Mouse (Mus musculus) hindbrain, postnatal 0 days (tissue): ENCODE measurements around the gene Mafg. TPM values are rescaled to one million over a fixed set of nuclear protein-coding genes. Genes with fewer than 3 reads are reported as not detected.
A peak's percentile ranks its signal among the peaks of the same experiment; 100 is the strongest.

Source experiments
- ATAC-seq: fragments of 200-750 bp; cut with Nextera tagmentation; 2 replicates; pipeline ENCODE4 v1.8.0; 2017; ENCODE audit warnings: mild to moderate bottlenecking, moderate TSS enrichment, moderate library complexity
- DNase-seq: peaks from one replicate; pipeline ENCODE4 v3.0.0-alpha.2; 2015; ENCODE audit warnings: low spot score
- H3K27ac ChIP-seq: fragments of 300-500 bp; sonication (generic); 2 replicates; pipeline ENCODE4 v1.5.1; 2014; ENCODE audit warnings: mild to moderate bottlenecking
- H3K27me3 ChIP-seq: fragments of 300-500 bp; sonication (generic); 2 replicates; pipeline ENCODE4 v1.6.1; 2014; ENCODE audit warnings: low read length, mixed read lengths; ENCODE audit not compliant: insufficient read depth
- H3K36me3 ChIP-seq: fragments of 300-500 bp; sonication (generic); 2 replicates; pipeline ENCODE4 v1.6.1; 2014; ENCODE audit warnings: low read length, mixed read lengths; ENCODE audit not compliant: insufficient read depth
- H3K4me1 ChIP-seq: fragments of 300-500 bp; sonication (generic); 2 replicates; pipeline ENCODE4 v1.6.1; 2014; ENCODE audit warnings: antibody characterized with exemption, low read length, mixed read lengths; ENCODE audit not compliant: insufficient read depth
- H3K4me2 ChIP-seq: fragments of 300-500 bp; sonication (generic); 2 replicates; pipeline ENCODE4 v1.6.1; 2014; ENCODE audit warnings: low read depth, mild to moderate bottlenecking, low read length, moderate library complexity, mixed read lengths
- H3K4me3 ChIP-seq: fragments of 300-500 bp; sonication (generic); 2 replicates; pipeline ENCODE4 v1.5.1; 2014; ENCODE audit warnings: low read length
- H3K9ac ChIP-seq: fragments of 300-500 bp; sonication (generic); replicated peaks from 2 replicates; pipeline ENCODE4 v1.6.1; 2014; ENCODE audit warnings: mild to moderate bottlenecking, low read length, moderate library complexity, mixed read lengths
- H3K9me3 ChIP-seq: fragments of 300-500 bp; sonication (generic); 2 replicates; pipeline ENCODE4 v1.6.1; 2016; ENCODE audit warnings: low read length, mixed read lengths
- CTCF ChIP-seq: IDR thresholded peaks from 2 replicates; pipeline ENCODE4 v1.5.1; 2016; ENCODE audit warnings: antibody characterized with exemption, control low read depth, low read depth
- WGBS: fragments of 180-500 bp; shearing (Covaris S2); extraction: QIAGEN DNeasy Blood & Tissue Kit; methylation state at CpG from one replicate; pipeline ENCODE4 v1.1.7; 2014; 5-methylcytosine and 5-hydroxymethylcytosine counted together
- polyA plus RNA-seq: library from polyadenylated mRNA; unstranded; fragments of >200 nt; fragmentation: Nextera tagmentation; extraction: Ambion mirVana; gene quantifications from 2 replicates; pipeline ENCODE4 v1.2.1, GENCODE M21; 2015
- total RNA-seq: library from RNA; depleted of rRNA; stranded (reverse); fragments of >200 nt; gene quantifications from 2 replicates; pipeline ENCODE4 v1.2.3, GENCODE M21; 2014

Mafg gene
- total and polyA plus RNA-seq, 2 experiments from 2014 or later, result 38.9 to 39.3 TPM

DNA sequence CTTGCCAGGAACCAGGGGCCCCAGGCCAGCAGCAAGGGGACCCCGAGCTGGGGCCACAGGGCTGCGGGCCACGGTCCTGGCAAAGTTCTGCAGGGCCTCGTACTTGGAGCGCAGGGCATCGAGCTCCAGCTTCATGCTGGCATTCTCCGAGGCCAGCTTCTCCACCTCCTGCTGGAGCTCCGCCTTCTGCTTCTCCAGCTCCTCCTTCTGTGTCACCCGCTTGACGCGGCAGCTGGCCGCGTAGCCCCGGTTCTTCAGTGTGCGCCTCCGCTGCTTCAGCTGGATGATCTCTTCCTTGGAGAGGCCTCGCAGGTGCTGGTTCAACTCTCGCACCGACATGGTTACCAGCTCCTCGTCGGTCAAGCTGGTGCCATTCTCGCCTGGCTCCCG lies 4.1 kb downstream of the Mafg start:
- no peak overlapping the region for H3K4me3 ChIP-seq
- H3K4me2 ChIP-seq, result 0 out of 2 replicates have a peak overlapping the region, but pooled peaks have one; percentile 25
- DNase-seq, result no peak
- H3K9ac ChIP-seq, result no peak overlapping the region
- peaks cover 22% of the 10 kb centered on the region for H3K4me1 ChIP-seq
- no peak for ATAC-seq
- peak overlapping the region; percentile 41; the same call in 1 of the 2 replicates for H3K27ac ChIP-seq
- no peaks in the 10 kb centered on the region for H3K27me3 ChIP-seq
- TF ChIP-seq CTCF, result no peak
- H3K9me3 ChIP-seq, result no peaks in the 10 kb centered on the region
- 72% methylated on average over 23 of the region's 23 CpGs for WGBS
- 0 out of 2 replicates have a peak, but pooled peaks cover 5% of the 10 kb centered on the region for H3K36me3 ChIP-seq

DNA sequence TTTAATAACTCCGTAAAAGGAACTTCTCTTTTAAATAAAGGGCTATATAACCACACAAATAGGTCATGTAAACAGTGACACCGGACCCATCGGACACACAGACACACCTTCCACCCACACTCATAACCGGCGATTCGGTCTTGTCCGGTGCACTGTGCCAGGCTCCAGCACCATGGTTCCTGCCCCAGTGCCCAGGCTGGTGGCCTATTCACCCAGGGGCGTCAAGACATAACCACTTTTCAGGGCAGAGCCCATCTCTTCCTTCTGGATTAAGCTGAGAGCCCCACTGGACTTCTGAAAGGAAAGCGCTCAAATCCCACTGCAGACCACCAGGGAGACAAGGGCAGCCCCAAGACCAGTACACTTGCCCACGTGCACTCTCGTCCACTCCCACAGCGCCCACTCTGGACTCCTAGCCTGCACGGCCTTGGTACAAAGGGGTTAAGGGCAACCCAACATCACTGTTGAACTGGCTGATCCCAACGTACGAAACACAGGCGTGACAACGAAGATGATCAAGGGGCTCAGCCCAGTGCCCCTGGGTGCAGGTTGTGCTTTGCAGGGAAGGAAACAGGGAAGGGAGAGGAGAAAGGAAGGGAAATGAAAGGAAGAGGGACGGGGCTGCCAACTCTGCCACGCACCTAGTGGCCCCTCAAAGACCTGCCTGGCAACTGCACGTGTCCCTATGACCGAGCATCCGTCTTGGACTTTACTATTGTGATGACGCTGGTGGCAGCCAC lies 4.6 kb downstream of the Mafg start:
- Histone ChIP-seq H3K27ac (no peak overlapping the region), H3K4me3 (no peak overlapping the region), H3K9me3 (no peaks in the 10 kb centered on the region), H3K27me3 (no peaks in the 10 kb centered on the region), H3K9ac (no peak overlapping the region), H3K4me2 (no peak overlapping the region), H3K4me1 (peaks cover 22% of the 10 kb centered on the region), H3K36me3 (0 out of 2 replicates have a peak, but pooled peaks cover 5% of the 10 kb centered on the region)
- no peak for DNase-seq
- WGBS, result 94% methylated on average over 23 of the region's 23 CpGs
- no peak for ATAC-seq
- no peak for TF ChIP-seq CTCF

DNA sequence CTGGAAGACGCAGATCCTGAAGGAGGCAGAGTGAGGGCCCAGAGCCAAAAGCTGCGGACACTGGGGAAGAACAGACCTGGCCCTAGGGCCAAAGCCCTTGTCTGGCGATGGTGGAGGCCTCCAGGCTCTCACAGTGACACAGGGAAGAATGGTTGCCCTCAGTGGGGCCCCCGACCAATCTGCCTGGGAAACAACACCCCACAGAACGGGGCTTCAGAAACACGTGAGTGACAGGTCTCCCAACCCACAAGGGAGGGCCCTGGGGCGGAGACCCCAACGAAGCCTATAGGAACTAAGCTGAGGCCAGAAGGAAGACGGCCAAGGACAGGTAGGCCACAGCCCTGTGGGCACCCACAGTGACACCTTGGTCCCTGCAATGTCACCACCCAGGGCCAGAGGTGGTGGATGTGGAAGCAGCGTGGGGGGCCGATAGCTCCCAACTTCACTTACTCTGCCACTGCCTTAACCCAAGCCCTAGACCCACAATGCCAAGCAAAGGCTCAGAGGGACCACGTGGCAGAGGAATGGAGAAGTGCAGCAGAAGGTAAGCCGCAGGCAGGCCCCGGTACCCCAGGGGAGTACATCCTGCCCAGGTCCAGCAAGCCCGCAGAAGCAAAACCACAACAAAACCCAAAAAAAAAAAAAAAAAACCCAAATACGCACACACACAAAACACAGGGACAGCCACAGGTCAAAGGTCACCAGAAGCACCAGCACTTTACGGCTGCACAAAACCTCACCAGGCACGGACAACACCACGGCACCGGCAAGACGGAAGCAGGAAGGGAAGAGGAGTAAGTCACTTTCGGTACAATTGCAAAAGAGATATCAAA lies 5.7 kb downstream of the Mafg start:
- no peak for DNase-seq
- Histone ChIP-seq H3K4me2 (no peak overlapping the region), H3K4me1 (peaks cover 22% of the 10 kb centered on the region), H3K27me3 (no peaks in the 10 kb centered on the region), H3K9ac (no peak overlapping the region), H3K9me3 (no peaks in the 10 kb centered on the region), H3K36me3 (peaks cover 12% of the 10 kb centered on the region; the same call in 1 of the 2 replicates), H3K4me3 (no peak overlapping the region), H3K27ac (no peak overlapping the region)
- TF ChIP-seq CTCF, result no peak
- WGBS, result 70% methylated on average over 22 of the region's 22 CpGs
- ATAC-seq, result no peak

DNA sequence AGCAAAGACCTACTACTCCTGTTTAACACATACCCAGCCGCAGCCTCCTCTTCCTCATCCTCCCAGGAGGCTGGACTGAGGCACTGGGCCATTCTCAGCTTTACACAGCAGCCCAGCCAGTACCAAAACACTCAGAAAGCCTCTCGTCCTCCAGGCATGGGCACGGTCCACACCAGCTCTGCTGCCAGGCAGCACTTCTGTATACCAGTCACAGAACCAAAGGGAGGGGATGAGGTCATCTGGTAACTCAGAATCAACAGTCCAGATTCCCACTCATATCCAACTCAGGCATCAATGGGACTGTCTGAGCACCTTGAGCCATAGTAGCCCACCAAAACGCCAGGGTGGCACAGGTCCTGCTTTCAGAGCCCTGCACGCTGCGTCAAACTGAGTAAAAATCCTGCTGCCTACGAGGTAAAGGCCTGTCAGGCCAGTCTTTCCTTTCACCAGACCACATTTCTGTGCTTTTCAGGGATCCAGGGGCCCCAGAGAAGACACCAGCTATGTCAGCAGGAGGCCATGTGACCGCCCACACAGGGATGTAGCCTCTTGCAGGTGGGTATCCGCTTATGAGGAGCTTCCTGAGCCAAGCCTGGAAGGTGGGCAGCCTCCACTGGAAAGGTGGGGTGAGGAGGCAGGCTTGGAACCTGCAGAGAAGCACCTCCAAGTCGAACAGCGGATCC lies 6.5 kb downstream of the Mafg start:
- Histone ChIP-seq H3K4me1 (peaks cover 20% of the 10 kb centered on the region), H3K27ac (no peak overlapping the region), H3K27me3 (no peaks in the 10 kb centered on the region), H3K36me3 (peaks cover 16% of the 10 kb centered on the region; the same call in 1 of the 2 replicates), H3K4me3 (no peak overlapping the region), H3K9ac (no peak overlapping the region), H3K9me3 (no peaks in the 10 kb centered on the region), H3K4me2 (no peak overlapping the region)
- ATAC-seq (no peak), DNase-seq (no peak)
- WGBS, result 90% methylated on average over 11 of the region's 11 CpGs
- no peak for TF ChIP-seq CTCF

DNA sequence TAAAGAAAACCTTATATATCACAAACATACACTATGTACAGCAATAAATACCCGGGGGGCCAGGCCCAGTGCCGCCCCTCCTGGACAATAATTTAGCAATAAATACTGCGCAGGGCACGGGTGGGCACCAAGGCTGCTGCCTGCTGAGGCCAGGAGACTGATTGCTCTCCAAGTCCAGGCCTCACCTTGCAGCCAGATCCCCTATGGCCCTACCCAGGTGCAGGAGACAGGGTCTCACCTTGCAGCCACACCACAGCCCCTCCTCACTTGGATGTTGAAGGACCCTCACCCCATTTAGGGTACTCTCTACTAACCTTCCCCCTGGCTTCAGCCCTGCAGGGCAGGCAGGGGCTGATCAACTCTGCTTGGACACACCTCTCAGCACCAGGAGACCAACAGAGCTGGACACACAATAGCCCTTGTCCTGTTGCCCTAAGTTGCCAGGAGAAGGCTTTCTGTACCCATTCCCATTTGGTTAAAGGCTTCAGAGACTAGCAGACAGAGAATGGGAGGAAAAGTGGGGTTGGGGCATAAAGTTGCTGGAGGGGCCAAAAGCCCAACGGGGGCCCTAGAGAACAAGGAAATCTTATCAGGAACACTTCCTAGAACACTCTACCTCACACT lies 8.1 kb downstream of the Mafg start, which contains the start of gene Sirt7:
Sirt7 (minus strand) TSS at position 89 of the 624 bp plus-strand sequence.
- ATAC-seq (peak; percentile 48), DNase-seq (no peak)
- Histone ChIP-seq H3K4me3 (peak within 1 kb of the TSS; percentile 89), H3K4me1 (peaks cover 7% of the 10 kb centered on the region), H3K4me2 (peak within 1 kb of the TSS; percentile 91), H3K36me3 (peaks cover 32% of the 10 kb centered on the region; the same call in 1 of the 2 replicates), H3K9ac (peak within 1 kb of the TSS; percentile 78), H3K27me3 (no peaks in the 10 kb centered on the region), H3K9me3 (no peaks in the 10 kb centered on the region), H3K27ac (peak within 1 kb of the TSS; percentile 84)
- 24% methylated on average over 5 of the region's 5 CpGs for WGBS
- TF ChIP-seq CTCF, result no peak

DNA sequence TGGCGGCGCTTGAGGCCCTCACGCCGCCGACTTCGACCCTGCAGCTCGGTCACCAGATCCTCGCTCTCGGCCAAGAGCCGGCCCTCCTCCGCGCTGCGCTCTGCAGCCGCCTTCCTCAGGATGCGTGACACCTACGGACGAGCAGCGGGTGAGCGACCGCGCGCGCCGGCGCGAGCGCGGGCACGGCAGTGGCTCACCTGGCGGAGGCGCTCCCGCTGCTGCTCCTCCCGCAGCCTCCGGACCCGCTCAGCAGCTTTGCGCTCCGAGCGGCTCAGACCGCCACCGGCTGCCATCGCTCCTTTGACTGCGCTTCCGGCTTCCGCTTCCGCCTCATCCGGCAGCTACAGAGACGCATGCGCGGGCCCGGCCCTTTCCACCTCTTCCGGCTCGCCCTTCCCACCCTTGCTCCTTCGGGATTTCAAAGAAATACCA lies 8.7 kb downstream of the Mafg start:
- H3K36me3 ChIP-seq, result peaks cover 38% of the 10 kb centered on the region; the same call in 1 of the 2 replicates
- H3K27me3 ChIP-seq, result no peaks in the 10 kb centered on the region
- TF ChIP-seq CTCF, result no peak
- H3K27ac ChIP-seq, result peak overlapping the region; percentile 84
- DNase-seq, result peak; percentile 93
- peak; percentile 79 for ATAC-seq
- peak overlapping the region; percentile 91 for H3K4me2 ChIP-seq
- peak overlapping the region; percentile 78 for H3K9ac ChIP-seq
- H3K4me1 ChIP-seq, result peaks cover 5% of the 10 kb centered on the region
- no peaks in the 10 kb centered on the region for H3K9me3 ChIP-seq
- H3K4me3 ChIP-seq, result peak overlapping the region; percentile 89
- under 1% methylated on average over 52 of the region's 53 CpGs for WGBS
